Mouse (Mus musculus): Measurements from ENCODE around the gene Tmod3. TPM values are rescaled to one million over a fixed set of nuclear protein-coding genes. Genes with fewer than 3 reads are reported as not detected.

The Tmod3 gene
- total RNA-seq, 2 experiments from 2014 or later: 10.9 to 42.4 TPM

Other genes with a start within 250 kb of the Tmod3 start
- not detected in 2 replicates for gene Bcl2l10, start 211.9 kb downstream of the Tmod3 start, total RNA-seq (2015; ENCODE audit: low replicate concordance)
- not detected in 2 replicates for gene Bcl2l10, start 211.9 kb downstream of the Tmod3 start, total RNA-seq (2017; ENCODE audit: low replicate concordance)
- 7.1 and 8.3 TPM in 2 replicates for gene Mapk6, start 149.7 kb downstream of the Tmod3 start, total RNA-seq (2015; ENCODE audit: low replicate concordance)
- 4.1 and 6.8 TPM in 2 replicates for gene Mapk6, start 149.7 kb downstream of the Tmod3 start, total RNA-seq (2017; ENCODE audit: low replicate concordance)
- gene Leo1, start 118.1 kb downstream of the Tmod3 start, total RNA-seq (2015; ENCODE audit: low replicate concordance): 4.6 and 7.9 TPM in 2 replicates
- 9.8 and 17.5 TPM in 2 replicates for gene Leo1, start 118.1 kb downstream of the Tmod3 start, total RNA-seq (2017; ENCODE audit: low replicate concordance)
- not detected in 2 replicates for gene Tmod2, start 51.7 kb upstream of the Tmod3 start, total RNA-seq (2015; ENCODE audit: low replicate concordance)
- gene Tmod2, start 51.7 kb upstream of the Tmod3 start, total RNA-seq (2017; ENCODE audit: low replicate concordance): not detected in 2 replicates
- not detected in 2 replicates for gene Lysmd2, start 66.1 kb upstream of the Tmod3 start, total RNA-seq (2015; ENCODE audit: low replicate concordance)
- not detected in 2 replicates for gene Lysmd2, start 66.1 kb upstream of the Tmod3 start, total RNA-seq (2017; ENCODE audit: low replicate concordance)
- gene Scg3, start 124.4 kb upstream of the Tmod3 start, total RNA-seq (2015; ENCODE audit: low replicate concordance): not detected in 2 replicates
- gene Scg3, start 124.4 kb upstream of the Tmod3 start, total RNA-seq (2017; ENCODE audit: low replicate concordance): not detected in 2 replicates
- not detected in 2 replicates for gene Bmp5, start 215.7 kb upstream of the Tmod3 start, total RNA-seq (2015; ENCODE audit: low replicate concordance)
- 0.30 TPM in 1 of 2 replicates, not detected in the other for gene Bmp5, start 215.7 kb upstream of the Tmod3 start, total RNA-seq (2017; ENCODE audit: low replicate concordance)